Mouse (Mus musculus) ES-E14 (cell line): ENCODE results near the gene Lyrm9.

Source experiments
- CHD2 ChIP-seq: IDR thresholded peaks from 2 replicates; pipeline ENCODE4 v1.6.1; 2014; ENCODE audit warnings: mild to moderate bottlenecking, low read depth, low read length, inconsistent platforms
- HCFC1 ChIP-seq: IDR thresholded peaks from 2 replicates; pipeline ENCODE4 v1.6.1; 2012; ENCODE audit warnings: low read length, inconsistent platforms, borderline replicate concordance; ENCODE audit not compliant: insufficient read depth
- MAFK ChIP-seq: IDR thresholded peaks from 2 replicates; pipeline ENCODE4 v1.6.1; 2014; ENCODE audit warnings: mild to moderate bottlenecking, low read depth, low read length, inconsistent platforms; ENCODE audit not compliant: insufficient read depth
- ZC3H11A ChIP-seq: IDR thresholded peaks from 2 replicates; pipeline ENCODE4 v1.6.1; 2012; ENCODE audit warnings: low read depth, mild to moderate bottlenecking, inconsistent platforms, low read length, borderline replicate concordance
- ZNF384 ChIP-seq: IDR thresholded peaks from 2 replicates; pipeline ENCODE4 v1.6.1; 2012; ENCODE audit warnings: low read depth, low read length, inconsistent platforms

DNA sequence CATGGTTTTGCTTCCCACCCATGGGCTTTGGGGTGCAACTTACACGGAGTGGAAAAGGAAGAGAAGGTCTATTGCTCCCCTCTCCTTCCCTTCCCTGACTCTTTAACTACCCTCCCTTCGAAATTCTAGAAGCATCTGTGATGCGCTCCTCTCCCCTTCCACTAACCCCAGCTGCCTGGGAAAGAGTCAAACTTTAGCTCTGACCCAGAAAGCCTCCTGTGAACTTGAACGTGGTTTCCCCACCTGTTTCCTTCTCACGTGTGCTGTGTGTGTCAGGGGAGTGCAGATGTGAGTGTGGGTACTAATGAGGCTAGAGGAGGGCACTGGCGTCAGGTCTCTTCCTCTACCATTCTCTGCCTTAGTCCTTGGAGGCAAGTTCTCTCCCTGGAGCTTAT, 25.5 kb downstream of the Lyrm9 start:
- TF ChIP-seq MAFK (no peak), HCFC1 (no peak), ZC3H11A (no peak), CHD2 (no peak), ZNF384 (no peak)
